Mouse (Mus musculus) central nervous system, embryonic 14 days (tissue): ENCODE data around the gene Vmn1r159. TPM values are rescaled to one million over a fixed set of nuclear protein-coding genes. Genes with fewer than 3 reads are reported as not detected.

Experiments used
- polyA plus RNA-seq: library from polyadenylated mRNA; depleted of rRNA; stranded (reverse); fragments of >200 nt; gene quantifications from 2 replicates; pipeline ENCODE4 v1.2.3, GENCODE M21; 2012; rRNA removed

The Vmn1r159 gene
- polyA plus RNA-seq: not detected in 2 replicates

DNA sequence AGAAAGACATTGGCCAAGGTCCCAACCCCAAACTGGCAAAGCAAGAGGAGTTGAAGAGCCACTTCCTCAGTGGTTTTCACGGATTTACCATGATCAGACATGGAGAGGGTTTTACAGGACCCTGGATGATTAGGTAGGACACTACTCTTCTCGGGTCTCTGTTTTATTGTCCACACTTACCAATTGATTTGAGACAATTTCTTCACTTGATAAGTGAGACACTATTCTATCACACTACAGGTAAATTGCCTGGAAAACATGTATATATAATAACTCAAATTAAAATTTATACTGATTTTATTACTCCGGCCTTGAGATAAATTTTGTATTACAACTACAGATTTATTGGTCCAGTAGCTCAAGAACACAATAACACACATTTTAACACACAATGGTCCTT is at the start of gene Vmn1r159:
Vmn1r159 (minus strand) TSS at position 101 of the 400 bp plus-strand sequence.

DNA sequence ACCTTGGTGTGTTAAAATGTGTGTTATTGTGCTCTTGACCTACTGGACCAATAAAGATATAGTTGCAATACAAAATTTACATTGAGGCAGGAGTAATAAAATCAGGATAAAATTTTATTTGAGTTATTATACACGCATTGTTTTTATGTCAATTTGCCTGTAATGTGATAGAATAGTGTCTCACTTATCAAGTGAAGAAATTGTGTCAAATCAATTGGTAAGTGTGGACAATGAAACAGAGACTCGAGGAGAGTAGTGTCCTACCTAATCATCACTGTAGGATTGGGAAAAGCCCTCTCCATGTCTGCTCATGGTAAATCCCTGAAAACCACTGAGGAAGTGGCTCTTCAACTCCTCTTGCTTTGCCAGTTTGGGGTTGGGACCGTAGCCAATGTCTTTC is 27.5 kb upstream of the Vmn1r159 start, which contains the start of gene Vmn1r160:
Vmn1r160 (plus strand) TSS at position 301 of the 400 bp plus-strand sequence.

Other genes with a start within 250 kb of the Vmn1r159 start
- gene Vmn1r155, start 185.6 kb downstream of the Vmn1r159 start, polyA plus RNA-seq: not detected in 2 replicates
- not detected in 2 replicates for gene Gm8693, start 151.3 kb downstream of the Vmn1r159 start, polyA plus RNA-seq
- not detected in 2 replicates for gene Gm4567, start 123.9 kb downstream of the Vmn1r159 start, polyA plus RNA-seq
- gene Vmn1r157, start 81.9 kb downstream of the Vmn1r159 start, polyA plus RNA-seq: not detected in 2 replicates
- not detected in 2 replicates for gene Vmn1r158, start 52.8 kb downstream of the Vmn1r159 start, polyA plus RNA-seq
- not detected in 2 replicates for gene Vmn1r160, start 27.6 kb upstream of the Vmn1r159 start, polyA plus RNA-seq
- gene Gm4214, start 141.1 kb upstream of the Vmn1r159 start, polyA plus RNA-seq: not detected in 2 replicates
- gene Gm4216, start 176.3 kb upstream of the Vmn1r159 start, polyA plus RNA-seq: not detected in 2 replicates
- not detected in 2 replicates for gene Vmn1r163, start 211.9 kb upstream of the Vmn1r159 start, polyA plus RNA-seq
- not detected in 2 replicates for gene Gm8720, start 223.9 kb upstream of the Vmn1r159 start, polyA plus RNA-seq